Mouse (Mus musculus) hindlimb bud, embryonic 11.5 days (tissue): ENCODE results near the gene Fndc11.
"Not testable (repeated sequence)": the region's sequence is repeated elsewhere in the genome, so short reads cannot be mapped to it uniquely, and the experiment has no call there.

Experiments used
- DNase-seq: peaks from one replicate; pipeline ENCODE4 v3.0.0-alpha.2; 2012; ENCODE audit warnings: low read depth, low spot score; ENCODE audit errors: extremely low spot score

Gene Fndc11

DNA sequence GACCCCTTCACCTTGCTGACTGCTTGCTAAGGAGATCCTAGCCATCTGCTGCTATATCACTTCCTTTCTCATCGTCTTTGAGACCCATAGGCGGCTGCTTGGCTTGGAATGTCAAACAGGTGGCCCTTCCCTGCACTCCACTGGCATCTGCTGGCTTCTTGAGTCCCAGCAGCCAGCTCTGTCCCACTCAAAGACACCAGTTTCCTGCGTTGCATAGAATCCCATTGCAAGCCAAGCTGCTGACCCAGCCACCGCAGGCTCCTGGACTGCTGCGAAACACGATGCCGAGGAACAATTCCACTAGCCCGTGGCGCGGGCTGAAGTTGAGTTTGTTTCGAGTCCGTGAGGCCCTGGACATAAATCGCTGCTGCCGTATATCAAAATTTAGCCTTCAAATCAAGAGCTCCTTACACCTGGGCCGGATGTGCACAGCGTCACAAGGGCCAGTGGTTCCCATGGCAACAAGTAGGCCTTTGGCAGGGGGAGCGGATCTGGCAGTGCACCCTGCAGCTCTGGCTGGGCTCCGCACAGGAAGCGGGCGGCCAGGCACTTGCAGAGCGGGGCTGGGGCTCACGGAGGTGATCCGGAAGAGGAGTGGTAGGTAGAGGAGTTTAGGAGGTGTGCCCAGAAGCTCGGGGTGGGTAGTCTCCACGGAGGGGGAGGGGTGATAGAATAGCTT, at the start of gene Fndc11:
Fndc11 (plus strand) TSS at position 476 of the 679 bp plus-strand sequence.
- DNase-seq, result peak; percentile 73

DNA sequence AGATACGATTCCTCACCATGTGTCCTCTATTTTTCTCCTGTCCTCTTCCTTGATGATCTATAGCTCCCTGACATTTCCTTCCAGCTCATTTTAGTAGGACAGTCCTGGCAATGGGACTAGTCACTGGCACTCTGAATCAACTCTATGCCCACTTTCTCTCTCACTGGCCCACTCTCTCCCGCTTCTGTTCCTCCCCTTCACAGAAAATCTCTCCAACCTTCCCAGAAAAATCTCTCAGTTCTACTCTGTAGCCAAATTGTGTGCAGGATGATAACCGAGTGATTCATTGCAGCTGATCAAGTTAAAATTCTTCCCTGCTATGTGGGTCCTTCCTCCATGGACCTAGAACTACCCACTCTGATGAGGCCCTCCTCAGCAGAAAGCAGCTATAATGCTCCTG, 45.2 kb upstream of the Fndc11 start:
- DNase-seq, result no peak

DNA sequence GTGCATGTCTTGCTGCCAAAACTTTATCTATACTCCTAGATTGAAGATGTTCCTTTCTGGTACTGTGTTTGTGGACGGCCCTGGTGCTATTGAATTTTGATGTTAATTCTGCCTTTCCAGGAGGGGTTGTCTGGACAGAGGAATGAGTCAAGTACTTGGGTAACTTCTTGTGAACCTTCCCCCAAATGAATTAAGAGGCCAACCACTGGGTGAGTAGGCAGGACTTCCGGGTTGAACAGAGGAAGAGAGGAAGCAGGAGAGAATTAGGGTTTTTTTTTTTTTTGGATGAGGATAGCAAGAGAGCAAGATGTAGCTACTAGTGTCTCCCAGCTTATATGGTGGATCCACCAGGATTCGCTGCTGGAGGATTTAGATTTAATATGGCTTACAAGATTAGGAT, 41.8 kb upstream of the Fndc11 start:
- DNase-seq, result no peak

DNA sequence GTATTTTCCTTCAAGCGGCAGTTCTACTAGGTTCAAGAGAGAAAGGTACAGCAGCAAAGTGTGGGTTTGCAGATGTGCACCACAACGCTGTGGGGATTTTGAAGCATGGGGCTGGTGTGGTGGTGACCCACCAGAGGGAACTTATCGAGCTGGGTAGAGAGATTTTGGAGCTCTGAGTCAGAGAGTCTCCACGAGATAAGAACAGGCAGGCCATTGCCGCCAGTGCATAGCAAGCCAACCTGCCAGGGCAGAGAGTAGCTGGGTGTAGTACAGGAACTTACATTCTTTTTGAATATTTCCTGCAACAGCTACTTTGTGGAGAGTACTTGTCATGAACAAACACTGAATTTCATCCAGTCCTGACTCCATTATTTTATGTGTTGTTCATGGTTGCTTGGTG, 41.3 kb upstream of the Fndc11 start:
- no peak for DNase-seq

DNA sequence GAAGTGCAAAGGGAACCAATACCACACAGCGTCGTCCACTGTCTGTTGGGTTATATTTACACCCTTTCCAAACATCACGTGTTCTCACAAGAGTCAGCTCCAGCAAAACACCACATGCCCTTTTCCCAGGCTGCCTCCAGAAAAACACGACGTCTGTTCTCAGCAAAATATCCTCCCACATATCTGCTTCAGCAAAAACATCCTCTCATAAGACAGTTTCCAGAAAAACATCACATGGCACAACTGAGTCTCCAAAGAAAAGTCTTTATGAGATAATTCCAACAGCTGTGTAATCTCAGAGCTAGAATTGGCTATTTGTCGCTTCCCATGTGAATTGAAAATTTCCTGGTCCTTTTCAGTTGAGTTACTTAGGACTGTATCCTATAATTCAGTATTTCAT, 38.9 kb upstream of the Fndc11 start:
- DNase-seq, result no peak

- DNase-seq, result peak; percentile 66
Observed at GRCm38 (mm10) chr2:181186635-181187034, 33.2 kb upstream of the Fndc11 start.

GRCm38 (mm10) chr2:181187121-181188000, 32.5 kb upstream of the Fndc11 start, which contains the start of gene Ppdpf:
Gene Ppdpf (plus strand): TSS chr2:181187247.
- DNase-seq, result peak; percentile 14

- DNase-seq, result no peak
Observed at GRCm38 (mm10) chr2:181188681-181189080, 31.1 kb upstream of the Fndc11 start.

DNA sequence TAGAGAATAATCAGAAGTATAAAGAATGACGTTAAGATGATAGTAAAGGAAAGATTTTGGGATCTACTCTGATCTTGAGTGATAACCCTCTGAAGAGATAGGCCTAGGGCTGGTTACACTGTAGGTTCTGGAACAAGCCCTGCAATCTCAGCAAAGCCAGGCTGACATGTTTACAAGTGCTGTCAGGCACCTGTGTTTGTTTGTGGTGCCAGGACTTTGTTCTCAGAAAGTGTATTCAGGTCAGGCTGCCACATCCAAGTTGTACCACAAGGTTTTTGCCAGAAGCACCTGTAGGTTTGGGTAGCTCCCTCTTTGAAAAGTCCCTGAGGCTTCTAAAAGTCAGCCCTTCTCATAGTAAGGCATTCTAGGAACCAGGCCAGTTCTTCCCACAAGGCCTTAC, 30.5 kb upstream of the Fndc11 start:
- DNase-seq, result no peak

- not testable (repeated sequence) for DNase-seq
Observed at GRCm38 (mm10) chr2:181191385-181191784, 28.4 kb upstream of the Fndc11 start.

GRCm38 (mm10) chr2:181191936-181192335, 27.9 kb upstream of the Fndc11 start:
- DNase-seq, result no peak

DNA sequence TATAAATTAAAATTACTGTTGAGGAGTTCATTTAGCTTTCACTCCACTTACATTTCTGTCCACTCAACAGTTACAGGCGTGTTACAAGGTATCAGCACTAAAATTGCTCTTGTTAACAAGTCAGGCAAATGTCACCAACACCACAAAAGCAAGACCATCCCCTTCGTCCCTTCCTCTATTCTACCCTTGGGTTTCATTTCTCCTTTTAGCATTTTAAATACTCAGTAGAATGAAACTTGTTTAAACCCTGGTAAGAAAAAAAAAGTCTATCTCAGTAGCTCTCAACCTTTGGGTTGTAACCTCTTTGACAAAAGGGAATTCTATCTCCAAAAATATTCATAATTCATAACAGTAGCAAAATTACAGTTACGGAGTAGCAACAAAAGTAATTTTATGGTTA, 26.8 kb upstream of the Fndc11 start:
- DNase-seq, result no peak

DNA sequence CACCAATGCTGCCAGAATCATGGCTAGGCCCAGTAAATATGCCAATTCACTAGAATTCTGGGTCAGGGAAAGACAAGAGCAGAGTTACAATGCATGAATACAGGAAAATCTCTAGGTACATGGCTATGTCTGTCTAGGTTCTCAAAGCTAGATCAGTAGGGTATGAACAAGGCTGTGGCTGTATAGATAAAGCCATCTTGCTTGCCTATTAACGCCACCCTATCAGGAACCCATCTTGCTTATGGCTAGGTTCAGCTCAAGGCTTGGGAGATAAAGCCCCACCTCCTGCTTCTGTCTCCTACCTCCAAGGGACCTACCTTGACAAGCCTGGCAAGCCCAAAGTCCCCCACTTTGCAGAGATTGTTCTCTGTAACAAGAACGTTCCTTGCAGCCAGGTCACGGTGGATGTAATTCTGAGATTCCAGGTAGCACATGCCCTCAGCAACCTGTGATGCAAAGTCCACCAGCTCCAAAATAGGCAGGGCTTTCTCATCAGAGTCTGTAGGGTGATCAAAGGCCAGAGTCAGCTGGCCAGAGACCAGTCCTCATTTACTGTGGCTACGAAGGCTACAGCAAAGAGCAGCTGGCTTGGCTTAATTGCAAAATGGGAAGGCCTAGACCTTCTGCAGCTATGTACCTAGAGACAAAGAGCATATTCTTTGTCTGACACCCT, 23.0 kb upstream of the Fndc11 start:
- no peak for DNase-seq

DNA sequence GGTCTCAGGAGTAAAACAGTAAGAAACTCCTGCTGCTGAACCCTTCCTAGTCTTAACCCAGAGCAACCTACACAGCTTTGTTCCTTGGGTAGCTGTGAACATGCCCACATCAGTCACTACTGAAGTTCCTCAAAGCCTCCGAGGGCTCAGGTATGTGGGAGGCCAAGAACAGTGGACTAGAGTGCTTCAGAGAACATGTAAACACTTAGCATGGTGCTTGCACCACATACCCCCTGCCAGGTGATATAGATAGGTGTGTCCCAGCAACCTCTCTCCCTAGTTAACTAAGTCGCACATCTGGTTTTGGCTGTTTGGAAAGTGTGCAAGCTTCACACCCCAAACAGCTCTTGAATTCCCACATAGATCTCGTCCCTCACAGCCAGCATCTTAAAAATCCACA, 18.2 kb upstream of the Fndc11 start:
- no peak for DNase-seq

- no peak for DNase-seq
Observed at GRCm38 (mm10) chr2:181202422-181202821, 17.4 kb upstream of the Fndc11 start, which contains the start of gene Ptk6. Gene Ptk6 (minus strand): TSS chr2:181202789.

DNA sequence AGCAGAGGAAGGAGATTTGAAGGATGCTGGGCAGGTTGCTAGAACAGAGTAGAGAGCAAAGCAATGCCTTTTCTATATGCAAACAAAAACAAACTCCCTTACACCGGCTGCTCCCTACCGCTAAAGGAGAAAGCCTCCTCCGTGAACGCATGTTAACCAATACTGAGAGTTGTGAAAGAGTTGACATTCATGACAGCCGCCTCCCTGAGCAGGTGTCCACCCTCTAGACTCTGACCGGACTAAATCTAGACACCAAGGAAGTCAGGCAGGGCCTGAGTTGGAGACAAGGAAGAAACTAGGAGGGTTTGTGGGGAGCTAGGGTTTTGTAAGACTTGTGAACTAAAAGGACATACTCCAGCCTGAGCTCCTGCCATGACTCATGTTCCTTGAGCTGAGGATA, 16.9 kb upstream of the Fndc11 start:
- no peak for DNase-seq

DNA sequence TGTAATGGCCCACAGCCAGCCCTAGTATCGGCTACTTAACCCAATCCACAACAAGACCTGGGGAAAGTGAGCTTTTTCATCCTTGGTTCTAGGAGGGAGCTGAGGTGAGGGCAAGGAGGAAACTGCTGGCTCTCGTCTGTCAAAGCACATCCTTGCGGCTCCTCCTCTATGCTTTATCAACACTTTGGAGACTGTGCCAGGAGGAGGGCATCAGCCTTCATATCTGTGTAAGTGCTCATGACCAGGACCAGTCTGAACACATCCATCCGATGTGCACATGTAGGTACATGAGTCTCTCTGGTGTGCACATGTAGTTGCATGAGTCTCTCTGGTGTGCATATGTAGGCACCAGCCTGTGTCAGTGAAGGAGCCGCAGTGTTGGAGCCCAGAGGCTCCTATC, 14.1 kb upstream of the Fndc11 start:
- DNase-seq, result no peak

- no peak for DNase-seq
Observed at GRCm38 (mm10) chr2:181206118-181206517, 13.7 kb upstream of the Fndc11 start.

- DNase-seq, result no peak
Observed at GRCm38 (mm10) chr2:181212389-181213020, 7.3 kb upstream of the Fndc11 start.

DNA sequence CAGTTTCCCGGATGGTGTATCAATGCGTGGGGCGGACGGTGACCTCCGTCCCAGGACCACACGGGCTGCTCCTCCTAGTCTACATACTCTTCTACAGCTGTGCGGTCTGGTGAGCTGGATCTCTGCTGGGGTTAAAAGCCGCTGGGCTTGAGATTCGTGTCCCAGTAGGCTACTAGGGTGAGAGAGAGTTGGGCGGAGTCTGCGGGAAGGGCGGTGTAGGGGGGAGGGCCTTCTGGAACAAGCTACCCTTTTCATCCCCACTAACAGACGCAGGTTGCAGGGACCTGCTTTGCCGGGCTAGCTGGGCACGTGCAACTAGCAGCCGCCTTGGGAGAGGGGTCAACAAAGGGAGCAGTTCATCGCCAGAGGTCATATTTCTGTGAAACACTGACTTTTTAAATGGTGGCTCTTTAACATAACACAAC, 6.8 kb upstream of the Fndc11 start, which contains the start of gene Srms:
Srms (minus strand) TSS at position 165 of the 425 bp plus-strand sequence.
- DNase-seq, result no peak

DNA sequence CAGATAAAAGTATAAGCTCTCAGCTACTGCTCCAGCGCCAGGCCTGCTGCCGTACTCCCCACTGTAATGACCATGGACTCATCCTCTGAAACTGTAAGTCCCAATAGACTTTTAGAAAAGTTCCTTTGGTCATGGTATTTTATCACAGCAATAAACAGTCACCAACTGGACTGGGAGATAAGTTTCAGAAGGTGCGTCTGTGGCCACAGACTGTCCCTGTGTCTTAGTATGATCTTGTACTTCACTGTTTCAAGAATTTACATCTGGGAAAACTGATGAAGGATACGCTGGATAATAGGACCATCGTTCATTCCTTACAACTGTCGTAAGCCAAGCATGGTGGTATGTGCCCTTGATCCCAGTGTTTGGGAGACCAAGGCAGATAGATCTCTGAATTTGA, 3.8 kb upstream of the Fndc11 start:
- no peak for DNase-seq
